Mouse (Mus musculus): Measurements from ENCODE around the gene Wdr74. TPM values are rescaled to one million over a fixed set of nuclear protein-coding genes. Genes with fewer than 3 reads are reported as not detected.
A peak's percentile ranks its signal among the peaks of the same experiment; 100 is the strongest.

Gene Wdr74
- total RNA-seq (2012; rRNA removed) (133 and 179 TPM in 2 replicates), total RNA-seq (2014; rRNA removed) (182 and 203 TPM in 2 replicates), polyA plus RNA-seq (2012; ENCODE audit: insufficient read length, low read depth) (208 and 235 TPM in 2 replicates)

- TF ChIP-seq MAFK (IDR thresholded peaks at IDR 0.05; ENCODE audit: insufficient replicate concordance, low read length) (no peak), ETS1 (conservative IDR thresholded peaks at IDR 0.05; ENCODE audit: low read depth, low read length) (no peak; the same call in 1 of the 2 replicates), GABPA (IDR thresholded peaks at IDR 0.05; ENCODE audit: insufficient replicate concordance, low read depth, low read length) (peak; percentile 39; the same call in 1 of the 2 replicates), SMC3 (IDR thresholded peaks at IDR 0.05; ENCODE audit: low read depth, low read length) (no peak), JUN (IDR thresholded peaks at IDR 0.05; ENCODE audit: insufficient read depth, low read depth, low read length) (no peak), JUND (conservative IDR thresholded peaks at IDR 0.05; ENCODE audit: low read depth, low read length) (0 out of 2 replicates have a peak, but pooled peaks have one; percentile 19), RCOR1 (conservative IDR thresholded peaks at IDR 0.05; ENCODE audit: low read depth, low read length) (peak; percentile 41; the same call in 1 of the 2 replicates), EP300 (IDR thresholded peaks at IDR 0.05; ENCODE audit: low read length) (no peak), CHD1 (IDR thresholded peaks at IDR 0.05; ENCODE audit: low read depth, low read length) (peak; percentile 87; the same call in 1 of the 2 replicates), USF2 (conservative IDR thresholded peaks at IDR 0.05; ENCODE audit: low read depth, low read length) (no peak), POLR2AphosphoS2 (IDR thresholded peaks at IDR 0.05; ENCODE audit: low read depth, low read length) (peak; percentile 87), BHLHE40 (IDR thresholded peaks at IDR 0.05; ENCODE audit: low read depth, low read length) (no peak; the same call in 1 of the 2 replicates), KAT2A (IDR thresholded peaks at IDR 0.05; ENCODE audit: insufficient replicate concordance, low read length) (peak; percentile 86; the same call in 1 of the 2 replicates), MYC (IDR thresholded peaks at IDR 0.05; ENCODE audit: low read depth, low read length) (peak; percentile 97), ELF1 (IDR thresholded peaks at IDR 0.05; ENCODE audit: low read depth, low read length) (peak; percentile 96), UBTF (IDR thresholded peaks at IDR 0.05; ENCODE audit: low read depth, low read length) (no peak), ZC3H11A (IDR thresholded peaks at IDR 0.05; ENCODE audit: low read depth, low read length) (no peak), ZKSCAN1 (IDR thresholded peaks at IDR 0.05; ENCODE audit: borderline replicate concordance, low read depth, low read length) (no peak), CHD2 (IDR thresholded peaks at IDR 0.05; ENCODE audit: low read length) (0 out of 2 replicates have a peak, but pooled peaks have one; percentile 22), TCF12 (IDR thresholded peaks at IDR 0.05; ENCODE audit: low read depth, low read length) (peak; percentile 94), CTCF (conservative IDR thresholded peaks at IDR 0.05 in 1 of 2, IDR thresholded peaks at IDR 0.05 in 1 of 2; ENCODE audit: low read depth in 2 of 2, low read length in 2 of 2) (no peak), POLR2A (IDR thresholded peaks at IDR 0.05; ENCODE audit: low read depth, low read length) (peak; percentile 95), ZNF384 (IDR thresholded peaks at IDR 0.05; ENCODE audit: low read depth, low read length) (no peak), IRF4 (IDR thresholded peaks at IDR 0.05; ENCODE audit: low read depth, low read length) (peak; percentile 62), NELFE (IDR thresholded peaks at IDR 0.05; ENCODE audit: low read depth, low read length) (peak; percentile 98), MAX (IDR thresholded peaks at IDR 0.05; ENCODE audit: low read length) (peak; percentile 96), ZMIZ1 (IDR thresholded peaks at IDR 0.05; ENCODE audit: low read depth, low read length) (peak; percentile 95), SIN3A (IDR thresholded peaks at IDR 0.05; ENCODE audit: low read length) (peak; percentile 99), MXI1 (IDR thresholded peaks at IDR 0.05; ENCODE audit: low read depth, low read length) (peak; percentile 99), MEF2A (IDR thresholded peaks at IDR 0.05; ENCODE audit: borderline replicate concordance, low read depth, low read length) (peak; percentile 67; the same call in 1 of the 2 replicates), RAD21 (IDR thresholded peaks at IDR 0.05; ENCODE audit: low read depth, low read length) (no peak), MAZ (IDR thresholded peaks at IDR 0.05; ENCODE audit: low read depth, low read length) (no peak; the same call in 1 of the 2 replicates), E2F4 (IDR thresholded peaks at IDR 0.05; ENCODE audit: insufficient replicate concordance, low read depth, low read length) (no peak), TBP (conservative IDR thresholded peaks at IDR 0.05; ENCODE audit: low read depth, low read length) (peak; percentile 85), USF1 (IDR thresholded peaks at IDR 0.05; ENCODE audit: low read depth, low read length) (no peak), HCFC1 (IDR thresholded peaks at IDR 0.05; ENCODE audit: low read depth, low read length) (peak; percentile 96), PAX5 (IDR thresholded peaks at IDR 0.05; ENCODE audit: low read length) (no peak), NRF1 (IDR thresholded peaks at IDR 0.05; ENCODE audit: low read depth, low read length) (peak; percentile 59)
- H3K27me3 ChIP-seq (replicated peaks) = no peaks in the 10 kb centered on the region
- peaks cover 4 to 28% of the 10 kb centered on the region in 2 experiments; a peak in 2 of 4 replicates for H3K4me1 ChIP-seq (ENCODE audit: control insufficient read depth in 1 of 2, insufficient read depth in 2 of 2)
- H3K9me3 ChIP-seq (replicated peaks; ENCODE audit: low read length) = peaks cover 5% of the 10 kb centered on the region
- H3K36me3 ChIP-seq (replicated peaks in 1 of 2; ENCODE audit: control insufficient read depth in 1 of 2, insufficient read depth in 1 of 2, low read length in 1 of 2) = peaks cover 31 to 37% of the 10 kb centered on the region in 2 experiments
- H3K4me2 ChIP-seq (ENCODE audit: insufficient read depth, low read depth, poor library complexity, severe bottlenecking) = peak within 1 kb of the TSS; percentile 95
- dilution Hi-C loops (cut with MboI; ENCODE audit: extremely low pct_ligation_motif_present, extremely low pct_unique_long_range_greater_than_20kb, low sequenced_read_pairs) (no loop called here), in situ Hi-C loops (cut with MboI; ENCODE audit: low pct_ligation_motif_present, low pct_unique_long_range_greater_than_20kb, low sequenced_read_pairs) (loop anchor here (25.0 kb wide), 1 partner anchor 377 kb away; no protein-coding TSS in a partner anchor)
- H3K79me2 ChIP-seq (replicated peaks; ENCODE audit: control insufficient read depth, extremely low read depth, insufficient read depth, poor library complexity, severe bottlenecking) = peaks cover 21% of the 10 kb centered on the region
- H3K9ac ChIP-seq (ENCODE audit: insufficient read depth, low read depth) = peak within 1 kb of the TSS; percentile 91
- peak within 1 kb of the TSS; percentile 68 to 99 (median 99) for H3K4me3 ChIP-seq (replicated peaks in 1 of 3; ENCODE audit: low read depth in 2 of 3, low read length in 2 of 3, poor library complexity in 1 of 3)
- DNase-seq (ENCODE audit: extremely low read depth) = peak; percentile 88
- H3K27ac ChIP-seq (ENCODE audit: insufficient read depth, low read depth) = peak within 1 kb of the TSS; percentile 58
Observed at GRCm38 (mm10) chr19:8735389-8736159, at the start of gene Wdr74. Gene Wdr74 (plus strand): TSS chr19:8735827.
